Mouse (Mus musculus) intestine, postnatal 0 days (tissue): Measurements from ENCODE around the gene Fkbp11. TPM values are rescaled to one million over a fixed set of nuclear protein-coding genes. Genes with fewer than 3 reads are reported as not detected.

Experiments
- ATAC-seq: fragments of 200-750 bp; cut with Nextera tagmentation; 2 replicates; pipeline ENCODE4 v1.8.0; 2017; ENCODE audit warnings: mild to moderate bottlenecking, moderate TSS enrichment, moderate library complexity
- H3K27ac ChIP-seq: fragments of 300-500 bp; sonication (generic); 2 replicates; pipeline ENCODE4 v1.5.1; 2014; ENCODE audit warnings: mild to moderate bottlenecking, low read depth, low read length, moderate library complexity
- H3K27me3 ChIP-seq: fragments of 300-500 bp; sonication (generic); replicated peaks from 2 replicates; pipeline ENCODE4 v1.6.1; 2014; ENCODE audit warnings: low read length, mixed read lengths; ENCODE audit not compliant: control insufficient read depth, insufficient read depth
- H3K36me3 ChIP-seq: fragments of 300-500 bp; sonication (generic); 2 replicates; pipeline ENCODE4 v1.6.1; 2014; ENCODE audit warnings: mild to moderate bottlenecking, moderate library complexity; ENCODE audit not compliant: control insufficient read depth, insufficient read depth
- H3K4me1 ChIP-seq: fragments of 300-500 bp; sonication (generic); replicated peaks from 2 replicates; pipeline ENCODE4 v1.6.1; 2014; ENCODE audit warnings: antibody characterized with exemption, low read length, mixed read lengths; ENCODE audit not compliant: control insufficient read depth, insufficient read depth
- H3K4me2 ChIP-seq: fragments of 300-500 bp; sonication (generic); replicated peaks from 2 replicates; pipeline ENCODE4 v1.6.1; 2014; ENCODE audit warnings: low read depth, mild to moderate bottlenecking, moderate library complexity
- H3K4me3 ChIP-seq: fragments of 300-500 bp; sonication (generic); 2 replicates; pipeline ENCODE4 v1.5.1; 2014; ENCODE audit warnings: low read depth, low read length
- H3K9ac ChIP-seq: fragments of 300-500 bp; sonication (generic); 2 replicates; pipeline ENCODE4 v1.6.1; 2014; ENCODE audit warnings: mild to moderate bottlenecking, low read depth, low read length
- H3K9me3 ChIP-seq: fragments of 300-500 bp; sonication (generic); 2 replicates; pipeline ENCODE4 v1.6.1; 2016; ENCODE audit warnings: mixed run types; ENCODE audit not compliant: control insufficient read depth
- CTCF ChIP-seq: sonication (generic); IDR thresholded peaks from 2 replicates; pipeline ENCODE4 v1.5.1; 2016; ENCODE audit warnings: low read depth, mild to moderate bottlenecking, control low read depth, antibody characterized with exemption, moderate library complexity
- WGBS: fragments of 180-500 bp; shearing (Covaris S2); extraction: QIAGEN DNeasy Blood & Tissue Kit; methylation state at CpG from one replicate; pipeline ENCODE4 v1.1.7; 2014; 5-methylcytosine and 5-hydroxymethylcytosine counted together
- polyA plus RNA-seq: library from polyadenylated mRNA; unstranded; fragments of >200 nt; fragmentation: Nextera tagmentation; extraction: Ambion mirVana; gene quantifications from 2 replicates; pipeline ENCODE4 v1.2.1, GENCODE M21; 2015

Gene Fkbp11
- polyA plus RNA-seq, result 30.9 and 32.4 TPM in 2 replicates

DNA sequence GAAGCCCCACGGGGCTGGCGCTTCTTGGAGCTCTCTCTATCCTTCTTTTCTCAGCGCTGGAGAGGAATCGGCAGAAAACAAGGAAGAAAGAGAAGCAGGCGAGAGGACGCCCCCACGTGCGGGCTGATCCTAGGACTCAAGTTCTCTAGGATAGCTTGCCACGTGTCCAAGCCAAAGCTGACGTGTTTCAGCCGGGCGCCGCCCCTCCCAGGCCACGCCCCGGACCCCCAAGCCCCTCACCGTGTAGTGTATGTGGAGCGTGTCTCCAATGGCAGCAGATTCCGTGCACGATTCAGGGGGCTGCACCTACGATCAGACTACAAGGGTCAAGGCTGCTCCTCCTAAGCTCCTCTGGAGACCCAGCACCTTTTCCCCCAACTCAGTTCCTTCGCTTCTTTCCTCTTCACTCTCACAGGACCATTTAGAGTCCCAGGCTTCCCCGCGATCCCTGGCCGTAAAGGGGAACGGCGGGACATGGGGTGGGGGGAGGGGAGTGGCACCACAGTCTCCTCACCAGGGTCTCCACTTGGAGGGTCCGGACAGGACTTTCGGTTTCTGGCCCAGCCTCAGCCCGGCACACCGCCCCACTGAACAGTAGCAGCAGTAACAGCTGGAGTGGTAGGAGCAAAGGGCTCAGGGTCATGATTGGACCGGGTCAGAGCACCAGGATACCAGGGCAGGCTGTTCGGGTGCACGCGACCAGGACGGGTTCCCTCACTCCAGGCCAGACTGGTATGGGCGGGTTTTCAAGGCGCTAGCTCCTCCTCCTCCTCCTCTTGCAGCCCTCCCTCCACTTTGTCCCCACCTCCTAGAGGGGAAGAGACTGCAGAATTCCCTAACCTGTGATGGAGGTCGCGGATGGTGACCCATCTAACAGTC, at the start of gene Fkbp11:
Gene Fkbp11 (minus strand): TSS at position 756 of the 879 bp plus-strand sequence.
- H3K9me3 ChIP-seq, result no peaks in the 10 kb centered on the region
- 0 out of 2 replicates have a peak, but pooled peaks cover 2% of the 10 kb centered on the region for H3K27me3 ChIP-seq
- no peak within 1 kb of the TSS for H3K27ac ChIP-seq
- no peaks in the 10 kb centered on the region for H3K36me3 ChIP-seq
- H3K4me2 ChIP-seq, result peak within 1 kb of the TSS; percentile 98
- peak within 1 kb of the TSS; percentile 61 for H3K4me3 ChIP-seq
- H3K4me1 ChIP-seq, result no peaks in the 10 kb centered on the region; the same call in 1 of the 2 replicates
- no peak for TF ChIP-seq CTCF
- H3K9ac ChIP-seq, result peak within 1 kb of the TSS; percentile 50
- 2% methylated on average over 39 of the region's 39 CpGs for WGBS
- peak; percentile 63 for ATAC-seq

DNA sequence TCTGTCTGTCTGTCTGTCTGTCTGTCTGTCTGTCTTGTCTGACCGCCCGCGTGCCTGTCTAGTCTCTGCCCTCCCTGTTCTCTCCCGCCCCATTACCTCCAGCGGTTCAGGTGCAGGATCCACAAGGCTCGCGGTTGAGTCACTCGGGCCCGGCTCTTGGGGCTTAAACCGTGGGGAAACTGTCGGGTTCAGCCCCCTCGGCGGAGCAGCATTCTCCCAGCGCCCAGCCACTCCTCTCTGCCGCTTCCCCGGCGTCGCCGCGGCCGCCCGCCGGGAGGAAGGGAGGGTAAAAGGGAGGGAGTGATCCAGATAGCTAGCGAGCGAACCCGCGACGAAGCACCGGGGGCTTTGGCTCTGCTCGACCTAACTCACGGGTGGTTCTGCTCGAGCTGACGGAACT, 49.8 kb upstream of the Fkbp11 start, which contains the start of gene Wnt10b:
Gene Wnt10b (minus strand): TSS at position 389 of the 400 bp plus-strand sequence.
- under 1% methylated on average over 33 of the region's 33 CpGs for WGBS

DNA sequence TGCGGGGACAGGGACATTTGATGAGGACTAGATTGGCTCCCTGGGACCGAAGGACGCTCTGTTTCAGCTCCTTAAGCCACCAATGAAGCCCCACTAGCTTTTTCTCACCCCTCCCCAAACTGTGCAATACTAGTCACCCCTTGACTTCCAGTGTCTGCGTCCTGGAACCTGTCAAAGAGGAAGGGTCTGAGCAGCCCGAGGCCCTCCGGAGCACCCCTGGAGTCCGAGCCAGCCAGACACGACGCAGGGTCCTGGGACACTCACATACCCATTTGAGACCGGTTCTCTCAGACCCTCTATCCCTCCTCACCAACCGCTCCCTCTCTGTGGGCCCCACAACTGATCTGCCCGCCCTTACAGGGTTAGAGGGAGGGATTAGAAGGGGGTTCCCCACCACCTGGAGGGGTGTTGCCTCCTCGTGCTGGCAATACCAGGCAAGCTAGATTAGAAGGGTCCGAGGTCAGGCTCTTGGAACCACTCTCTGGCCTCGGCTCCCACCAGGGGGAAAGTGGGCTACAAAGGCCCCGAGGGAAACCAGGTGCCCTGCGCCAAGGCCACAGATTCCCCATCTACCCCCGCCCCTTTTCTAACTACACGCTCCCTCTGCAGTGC, 49.1 kb upstream of the Fkbp11 start:
- H3K9me3 ChIP-seq, result no peaks in the 10 kb centered on the region
- H3K4me3 ChIP-seq, result peak overlapping the region; percentile 33
- TF ChIP-seq CTCF, result no peak
- H3K27me3 ChIP-seq, result peaks cover 72% of the 10 kb centered on the region
- H3K4me2 ChIP-seq, result peak overlapping the region; percentile 57; the same call in 1 of the 2 replicates
- H3K36me3 ChIP-seq, result no peaks in the 10 kb centered on the region
- WGBS, result 4% methylated on average over 19 of the region's 19 CpGs
- H3K27ac ChIP-seq, result no peak overlapping the region
- 0 out of 2 replicates have a peak, but pooled peaks cover 6% of the 10 kb centered on the region for H3K4me1 ChIP-seq
- ATAC-seq, result 0 out of 2 replicates have a peak, but pooled peaks have one; percentile 10
- H3K9ac ChIP-seq, result no peak overlapping the region

More for the DNA sequence above, 49.8 kb upstream of the Fkbp11 start, which contains the start of gene Wnt10b:
- Histone ChIP-seq H3K36me3 (no peaks in the 10 kb centered on the region), H3K27ac (no peak within 1 kb of the TSS), H3K27me3 (peaks cover 72% of the 10 kb centered on the region), H3K9me3 (no peaks in the 10 kb centered on the region), H3K4me3 (peak within 1 kb of the TSS; percentile 33), H3K9ac (no peak within 1 kb of the TSS), H3K4me1 (no peaks in the 10 kb centered on the region), H3K4me2 (peak within 1 kb of the TSS; percentile 57)
- TF ChIP-seq CTCF, result no peak
- no peak for ATAC-seq

DNA sequence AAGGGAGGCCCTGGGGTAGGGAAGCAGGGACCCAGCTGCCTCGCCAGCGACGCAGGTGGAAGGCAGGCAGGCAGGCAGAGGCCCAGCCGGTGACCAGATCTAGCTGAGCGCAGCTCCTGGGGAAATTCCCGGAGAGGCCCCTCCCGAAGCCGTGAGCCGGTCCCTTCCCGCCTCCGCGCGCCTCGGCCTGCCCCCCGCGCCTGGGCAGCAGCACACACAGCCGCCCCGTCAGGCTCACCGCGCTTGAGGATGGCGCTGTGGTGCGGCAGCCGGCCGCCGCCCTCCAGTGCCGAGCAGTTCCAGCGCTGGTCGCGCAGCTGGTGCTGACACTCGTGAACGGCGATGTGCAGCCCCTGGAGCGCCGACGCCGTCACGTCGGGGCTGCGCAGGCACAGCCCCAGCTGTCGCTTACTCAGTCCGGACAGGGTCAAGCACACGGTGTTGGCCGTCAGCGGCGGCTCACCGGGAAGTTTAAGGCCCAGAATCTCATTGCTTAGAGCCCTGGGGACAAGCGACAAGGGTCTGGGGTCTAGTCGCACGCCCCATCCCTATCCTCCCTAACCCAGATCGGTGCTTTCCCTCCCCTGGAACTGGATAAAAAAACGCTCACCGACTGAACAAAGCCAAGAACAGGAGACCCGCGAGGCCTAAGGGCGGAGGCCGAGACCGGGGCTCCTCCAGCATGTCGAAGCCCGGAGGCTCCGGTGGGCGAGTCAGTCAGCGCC, 48.4 kb upstream of the Fkbp11 start:
- H3K4me2 ChIP-seq, result peak overlapping the region; percentile 51
- peak; percentile 55 for TF ChIP-seq CTCF
- WGBS, result 3% methylated on average over 62 of the region's 62 CpGs
- H3K4me3 ChIP-seq, result peak overlapping the region; percentile 33
- H3K9me3 ChIP-seq, result no peaks in the 10 kb centered on the region
- peak; percentile 44; the same call in 1 of the 2 replicates for ATAC-seq
- peaks cover 72% of the 10 kb centered on the region for H3K27me3 ChIP-seq
- no peaks in the 10 kb centered on the region for H3K36me3 ChIP-seq
- no peak overlapping the region for H3K27ac ChIP-seq
- H3K4me1 ChIP-seq, result 0 out of 2 replicates have a peak, but pooled peaks cover 7% of the 10 kb centered on the region
- H3K9ac ChIP-seq, result no peak overlapping the region

DNA sequence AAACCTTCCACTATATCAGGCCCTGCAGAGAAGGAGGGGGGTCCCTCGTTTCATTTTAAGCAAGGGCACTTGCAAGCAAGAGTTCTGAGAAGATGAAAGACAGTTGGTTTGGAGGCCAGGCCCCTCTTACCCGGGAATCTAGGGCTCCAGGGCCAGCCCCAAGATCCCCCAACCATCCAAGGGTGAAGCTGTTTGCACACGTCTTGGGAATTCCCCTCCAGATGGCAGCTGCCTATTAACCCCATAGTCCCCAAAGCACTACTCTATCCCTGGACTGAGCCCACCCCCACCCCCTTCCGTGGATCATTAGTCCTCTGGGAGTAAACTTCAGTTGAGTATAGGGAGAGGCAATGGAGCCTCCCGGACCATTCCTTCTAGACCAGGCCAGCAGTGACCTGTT, 47.5 kb upstream of the Fkbp11 start:
- no peaks in the 10 kb centered on the region for H3K9me3 ChIP-seq
- peaks cover 65% of the 10 kb centered on the region for H3K27me3 ChIP-seq
- 0 out of 2 replicates have a peak, but pooled peaks cover 7% of the 10 kb centered on the region for H3K4me1 ChIP-seq
- no peak for TF ChIP-seq CTCF
- H3K27ac ChIP-seq, result no peak overlapping the region
- ATAC-seq, result no peak
- no peak overlapping the region for H3K9ac ChIP-seq
- no peaks in the 10 kb centered on the region for H3K36me3 ChIP-seq
- no peak overlapping the region for H3K4me3 ChIP-seq
- H3K4me2 ChIP-seq, result no peak overlapping the region
- whole genome bisulfite sequencing, result 12% methylated on average over 5 of the region's 5 CpGs

DNA sequence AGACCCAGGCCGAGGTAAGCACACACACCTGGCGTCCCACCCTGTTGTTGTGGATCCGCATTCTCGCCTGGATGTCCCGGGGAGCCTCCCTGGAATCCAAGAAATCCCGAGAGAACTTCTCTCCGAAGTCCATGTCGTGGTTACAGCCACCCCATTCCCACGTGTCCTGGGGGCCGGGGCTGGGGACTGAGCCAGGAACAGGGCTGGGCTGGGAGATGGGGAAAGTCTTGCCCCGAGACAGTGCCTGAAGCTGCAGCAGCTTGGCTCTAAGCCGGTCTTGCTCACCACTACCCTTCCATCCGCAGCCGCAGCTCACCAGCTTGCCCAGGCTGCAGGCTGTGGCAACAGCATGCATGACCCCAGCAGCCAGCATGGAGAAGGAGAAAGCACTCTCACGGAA, 46.1 kb upstream of the Fkbp11 start:
- no peak overlapping the region for H3K4me2 ChIP-seq
- no peak for ATAC-seq
- H3K27me3 ChIP-seq, result peaks cover 51% of the 10 kb centered on the region
- H3K27ac ChIP-seq, result no peak overlapping the region
- TF ChIP-seq CTCF, result no peak
- no peak overlapping the region for H3K4me3 ChIP-seq
- no peaks in the 10 kb centered on the region for H3K36me3 ChIP-seq
- 0 out of 2 replicates have a peak, but pooled peaks cover 7% of the 10 kb centered on the region for H3K4me1 ChIP-seq
- H3K9me3 ChIP-seq, result no peaks in the 10 kb centered on the region
- no peak overlapping the region for H3K9ac ChIP-seq
- WGBS, result 37% methylated on average over 15 of the region's 15 CpGs
